ENCODE assay signal across 22 mouse cellular contexts in the genomic region with DNA sequence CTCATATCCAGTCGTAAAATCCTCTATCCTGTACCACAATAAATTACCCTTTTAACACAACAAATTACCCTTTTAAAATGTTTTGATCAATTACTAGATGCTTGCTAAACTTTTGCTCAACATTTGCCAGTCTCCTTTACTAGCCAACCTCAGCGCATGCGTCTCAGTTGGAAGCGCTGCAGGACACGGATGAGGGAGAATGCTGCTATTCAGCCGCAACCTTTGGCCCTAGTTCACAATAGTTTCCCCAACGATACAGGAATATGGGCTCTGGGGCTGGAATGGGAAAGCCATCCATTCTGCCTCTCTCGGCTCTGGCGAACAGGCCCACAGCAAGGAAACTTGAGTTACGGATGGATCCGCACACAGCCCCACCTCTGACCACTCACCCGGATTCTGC.
A peak's percentile ranks its signal among the peaks of the same experiment; 100 is the strongest.
DNase-seq lines count a peak whose midpoint lies in the region; ATAC-seq and TF ChIP-seq lines count a peak whose summit lies in the region.
"Had no signal": no experiment of that assay in that cellular context is flagged by ENCODE, and none has a peak within 500 bp of the region (broad histone marks: within the 10 kb centered on the region; RNA-seq: fewer than 3 reads in every experiment).

No protein-coding gene starts in this region.

- no peak overlapping the region for H3K4me3 ChIP-seq in kidney, embryonic 16.5 days (ENCODE audit: low read length)
- H3K4me3 ChIP-seq in kidney, adult 2 months (ENCODE audit: insufficient read depth, low read depth, low read length) = no peak overlapping the region
- no peak overlapping the region for H3K4me3 ChIP-seq in kidney, embryonic 14.5 days (ENCODE audit: low read length)
- H3K4me3 ChIP-seq: embryonic facial prominence, embryonic 10.5 days; gastrocnemius, adult 2 months; heart, embryonic 15.5 days; midbrain, embryonic 12.5 days had no signal

- WGBS in kidney, embryonic 16.5 days = 58% methylated on average over 12 of the region's 12 CpGs
- 60% methylated on average over 12 of the region's 12 CpGs for WGBS in kidney, adult 2 months
- WGBS in kidney, embryonic 14.5 days = 62% methylated on average over 12 of the region's 12 CpGs

- TF ChIP-seq POLR2A in kidney, adult 2 months (IDR thresholded peaks at IDR 0.05; ENCODE audit: low read depth, low read length) = no peak

- no peak overlapping the region for H3K4me2 ChIP-seq in kidney, embryonic 16.5 days (replicated peaks; ENCODE audit: low read depth, low read length)
- H3K4me2 ChIP-seq in kidney, embryonic 14.5 days (replicated peaks; ENCODE audit: low read depth, low read length) = no peak overlapping the region
- H3K4me2 ChIP-seq: heart, embryonic 15.5 days; hindbrain, embryonic 14.5 days; midbrain, embryonic 12.5 days had no signal

- peaks cover 29% of the 10 kb centered on the region for H3K4me1 ChIP-seq in kidney, embryonic 16.5 days (ENCODE audit: insufficient read depth, low read length)
- peaks cover 24% of the 10 kb centered on the region for H3K4me1 ChIP-seq in kidney, adult 2 months (ENCODE audit: control insufficient read depth, insufficient read depth, low read length)
- peaks cover 10% of the 10 kb centered on the region; the same call in 1 of the 2 replicates for H3K4me1 ChIP-seq in kidney, embryonic 14.5 days (ENCODE audit: control insufficient read depth, insufficient read depth, low read length)

- peak; percentile 54 for DNase-seq in kidney, adult 11 months
- DNase-seq in kidney, adult 2 months = peak; percentile 74
- peak; percentile 56 to 65 for DNase-seq in kidney, postnatal 36 days
- no peak for DNase-seq in lung, postnatal 14 days
- DNase-seq in thymus, postnatal 10 days (ENCODE audit: low spot score in 2 of 2) = no peak
- DNase-seq: adrenal gland, adult 8-10 months; cerebellum, adult 18-20 months; cerebellum, postnatal 14 days; gastrocnemius, adult 2 months; heart, postnatal 36 days; left cerebral cortex, postnatal 4 days; liver; right cerebral cortex, postnatal 14 days; thymus, postnatal 36 days had no signal

- no peaks in the 10 kb centered on the region for H3K36me3 ChIP-seq in kidney, embryonic 16.5 days (ENCODE audit: insufficient read depth, low read length)
- H3K36me3 ChIP-seq in kidney, adult 2 months (ENCODE audit: control insufficient read depth, insufficient read depth, low read length) = no peaks in the 10 kb centered on the region
- no peaks in the 10 kb centered on the region for H3K36me3 ChIP-seq in kidney, embryonic 14.5 days (ENCODE audit: control insufficient read depth, insufficient read depth, low read length)
- H3K36me3 ChIP-seq: embryonic facial prominence, embryonic 10.5 days; heart, embryonic 15.5 days; midbrain, embryonic 12.5 days had no signal

- H3K9me3 ChIP-seq in kidney, embryonic 16.5 days (ENCODE audit: low read length) = 0 out of 2 replicates have a peak, but pooled peaks cover 4% of the 10 kb centered on the region
- peaks cover 3% of the 10 kb centered on the region; the same call in 1 of the 2 replicates for H3K9me3 ChIP-seq in kidney, embryonic 14.5 days (ENCODE audit: control insufficient read depth, low read length)
- H3K9me3 ChIP-seq: heart, embryonic 15.5 days had no signal

- H3K9ac ChIP-seq in kidney, embryonic 16.5 days (replicated peaks; ENCODE audit: low read length) = no peak overlapping the region
- H3K9ac ChIP-seq in kidney, embryonic 14.5 days (ENCODE audit: low read depth, low read length) = no peak overlapping the region
- H3K9ac ChIP-seq: heart, embryonic 15.5 days; hindbrain, embryonic 14.5 days; midbrain, embryonic 12.5 days had no signal

- ATAC-seq in kidney, embryonic 16.5 days (ENCODE audit: low FRiP score, low TSS enrichment) = no peak; the same call in 1 of the 2 replicates
- no peak for ATAC-seq in kidney, embryonic 14.5 days (ENCODE audit: low FRiP score, low TSS enrichment)
- ATAC-seq: activated CD4-positive, CD25-positive, alpha-beta regulatory T cell, adult 4 months; lung, postnatal 0 days had no signal

- TF ChIP-seq CTCF in kidney, adult 2 months (conservative IDR thresholded peaks at IDR 0.05; ENCODE audit: insufficient read depth, insufficient read length, low read depth, low read length) = no peak

- H3K27ac ChIP-seq in kidney, embryonic 16.5 days (ENCODE audit: low read length) = no peak overlapping the region
- no peak overlapping the region for H3K27ac ChIP-seq in kidney, adult 2 months (ENCODE audit: insufficient read depth, low read depth, low read length)
- 0 out of 2 replicates have a peak overlapping the region, but pooled peaks have one; percentile 4 for H3K27ac ChIP-seq in kidney, embryonic 14.5 days (ENCODE audit: low read depth, low read length)
- H3K27ac ChIP-seq: embryonic facial prominence, embryonic 10.5 days; gastrocnemius, adult 2 months; heart, embryonic 15.5 days; hindbrain, embryonic 14.5 days; midbrain, embryonic 12.5 days had no signal

- no peaks in the 10 kb centered on the region for H3K27me3 ChIP-seq in kidney, embryonic 16.5 days (ENCODE audit: insufficient read depth, low read length)
- H3K27me3 ChIP-seq in kidney, adult 2 months (replicated peaks; ENCODE audit: control insufficient read depth, insufficient read depth, low read length) = no peaks in the 10 kb centered on the region
- H3K27me3 ChIP-seq in kidney, embryonic 14.5 days (ENCODE audit: control insufficient read depth, insufficient read depth, low read length) = no peaks in the 10 kb centered on the region
- H3K27me3 ChIP-seq: heart, embryonic 15.5 days; midbrain, embryonic 12.5 days had no signal

Comparison
In these comparisons a context has a peak if more than half of its experiments do, and no peak if none do; other contexts are left out.
1. DNase-seq: peak in kidney, adult 11 months (single experiment), kidney, adult 2 months (single experiment) and kidney, postnatal 36 days (2 of 2); none in lung, postnatal 14 days (single experiment) and thymus, postnatal 10 days (0 of 2).